Mouse (Mus musculus): ENCODE measurements around the gene Tnni3k. TPM values are rescaled to one million over a fixed set of nuclear protein-coding genes. Genes with fewer than 3 reads are reported as not detected.

Tnni3k gene
- polyA plus RNA-seq, 1 experiment from 2014 or later = 0.10 TPM

GRCm38 (mm10) chr3:154817732-154818131 lies 237.5 kb downstream of the Tnni3k start:
- H3K27ac ChIP-seq (replicated peaks) = peak overlapping the region; percentile 85

GRCm38 (mm10) chr3:154816801-154817625 lies 238.2 kb downstream of the Tnni3k start:
- Histone ChIP-seq H3K27me3 (no peaks in the 10 kb centered on the region), H3K9me3 (no peaks in the 10 kb centered on the region), H3K4me1 (peaks cover 28% of the 10 kb centered on the region), H3K36me3 (no peaks in the 10 kb centered on the region), H3K9ac (replicated peaks) (peak overlapping the region; percentile 26; the same call in 1 of the 2 replicates), H3K27ac (replicated peaks) (peak overlapping the region; percentile 85), H3K4me2 (replicated peaks) (peak overlapping the region; percentile 51), H3K4me3 (peak overlapping the region; percentile 32)
- 5% methylated on average over 19 of the region's 19 CpGs for WGBS
- peak; percentile 94 for ATAC-seq (replicated peaks)

More at GRCm38 (mm10) chr3:154817732-154818131, 237.5 kb downstream of the Tnni3k start:
- Histone ChIP-seq H3K36me3 (no peaks in the 10 kb centered on the region), H3K9ac (replicated peaks) (peak overlapping the region; percentile 26; the same call in 1 of the 2 replicates), H3K27me3 (no peaks in the 10 kb centered on the region), H3K4me1 (peaks cover 28% of the 10 kb centered on the region), H3K4me2 (replicated peaks) (peak overlapping the region; percentile 51), H3K4me3 (peak overlapping the region; percentile 32), H3K9me3 (no peaks in the 10 kb centered on the region)
- 5% methylated on average over 7 of the region's 7 CpGs for WGBS
- peak; percentile 49 for ATAC-seq (replicated peaks)

- peak; percentile 40 for ATAC-seq (replicated peaks)
Measured at GRCm38 (mm10) chr3:154816231-154816630, 239.0 kb downstream of the Tnni3k start.

GRCm38 (mm10) chr3:154815606-154816005 lies 239.6 kb downstream of the Tnni3k start:
- H3K27ac ChIP-seq (replicated peaks) = peak overlapping the region; percentile 85
- peaks cover 38% of the 10 kb centered on the region for H3K4me1 ChIP-seq
- H3K9me3 ChIP-seq = no peaks in the 10 kb centered on the region
- WGBS = 63% methylated on average over 2 of the region's 2 CpGs
- H3K27me3 ChIP-seq = no peaks in the 10 kb centered on the region
- no peak overlapping the region for H3K9ac ChIP-seq (replicated peaks)
- H3K4me2 ChIP-seq (replicated peaks) = no peak overlapping the region
- H3K36me3 ChIP-seq = no peaks in the 10 kb centered on the region
- ATAC-seq (replicated peaks) = no peak
- H3K4me3 ChIP-seq = no peak overlapping the region

More at GRCm38 (mm10) chr3:154816231-154816630, 239.0 kb downstream of the Tnni3k start:
- Histone ChIP-seq H3K27ac (replicated peaks) (peak overlapping the region; percentile 85), H3K4me2 (replicated peaks) (no peak overlapping the region), H3K4me3 (no peak overlapping the region), H3K4me1 (peaks cover 33% of the 10 kb centered on the region), H3K27me3 (no peaks in the 10 kb centered on the region), H3K9me3 (no peaks in the 10 kb centered on the region), H3K9ac (replicated peaks) (no peak overlapping the region), H3K36me3 (no peaks in the 10 kb centered on the region)
- 41% methylated on average over 3 of the region's 3 CpGs for WGBS

- Histone ChIP-seq H3K9me3 (no peaks in the 10 kb centered on the region), H3K36me3 (no peaks in the 10 kb centered on the region), H3K4me2 (replicated peaks) (no peak overlapping the region), H3K4me3 (no peak overlapping the region), H3K4me1 (peaks cover 39% of the 10 kb centered on the region), H3K27ac (replicated peaks) (no peak overlapping the region), H3K27me3 (no peaks in the 10 kb centered on the region), H3K9ac (replicated peaks) (no peak overlapping the region)
- ATAC-seq (replicated peaks) = no peak
- 61% methylated on average over 1 of the region's 1 CpGs for WGBS
Measured at GRCm38 (mm10) chr3:154812893-154813292, 242.3 kb downstream of the Tnni3k start.

GRCm38 (mm10) chr3:154811833-154812232 lies 243.4 kb downstream of the Tnni3k start:
- no peak overlapping the region for H3K4me2 ChIP-seq (replicated peaks)
- no peaks in the 10 kb centered on the region for H3K27me3 ChIP-seq
- no peak overlapping the region for H3K9ac ChIP-seq (replicated peaks)
- 68% methylated on average over 9 of the region's 9 CpGs for WGBS
- H3K9me3 ChIP-seq = no peaks in the 10 kb centered on the region
- no peaks in the 10 kb centered on the region for H3K36me3 ChIP-seq
- H3K27ac ChIP-seq (replicated peaks) = no peak overlapping the region
- peaks cover 32% of the 10 kb centered on the region for H3K4me1 ChIP-seq
- no peak for ATAC-seq (replicated peaks)
- H3K4me3 ChIP-seq = no peak overlapping the region

GRCm38 (mm10) chr3:154811281-154811680 lies 243.9 kb downstream of the Tnni3k start:
- Histone ChIP-seq H3K27me3 (no peaks in the 10 kb centered on the region), H3K9ac (replicated peaks) (no peak overlapping the region), H3K36me3 (no peaks in the 10 kb centered on the region), H3K4me1 (peaks cover 33% of the 10 kb centered on the region), H3K4me3 (no peak overlapping the region), H3K4me2 (replicated peaks) (no peak overlapping the region), H3K9me3 (no peaks in the 10 kb centered on the region), H3K27ac (replicated peaks) (peak overlapping the region; percentile 65)
- ATAC-seq (replicated peaks) = peak; percentile 29; the same call in 1 of the 2 replicates
- 27% methylated on average over 9 of the region's 9 CpGs for WGBS

GRCm38 (mm10) chr3:154810273-154810870 lies 244.8 kb downstream of the Tnni3k start:
- no peak for ATAC-seq (replicated peaks)
- H3K9me3 ChIP-seq = no peaks in the 10 kb centered on the region
- H3K27ac ChIP-seq (replicated peaks) = 0 out of 2 replicates have a peak overlapping the region, but pooled peaks have one; percentile 65
- no peak overlapping the region for H3K4me3 ChIP-seq
- peaks cover 27% of the 10 kb centered on the region for H3K4me1 ChIP-seq
- WGBS = 70% methylated on average over 7 of the region's 7 CpGs
- H3K36me3 ChIP-seq = no peaks in the 10 kb centered on the region
- no peak overlapping the region for H3K9ac ChIP-seq (replicated peaks)
- no peak overlapping the region for H3K4me2 ChIP-seq (replicated peaks)
- no peaks in the 10 kb centered on the region for H3K27me3 ChIP-seq

- no peaks in the 10 kb centered on the region for H3K27me3 ChIP-seq
- H3K36me3 ChIP-seq = no peaks in the 10 kb centered on the region
- no peak overlapping the region for H3K9ac ChIP-seq (replicated peaks)
- peak overlapping the region; percentile 23 for H3K27ac ChIP-seq (replicated peaks)
- peak; percentile 82 for ATAC-seq (replicated peaks)
- 28% methylated on average over 7 of the region's 7 CpGs for WGBS
- no peak overlapping the region for H3K4me2 ChIP-seq (replicated peaks)
- no peak overlapping the region for H3K4me3 ChIP-seq
- peaks cover 25% of the 10 kb centered on the region for H3K4me1 ChIP-seq
- H3K9me3 ChIP-seq = no peaks in the 10 kb centered on the region
Measured at GRCm38 (mm10) chr3:154806626-154807025, 248.6 kb downstream of the Tnni3k start.

- no peaks in the 10 kb centered on the region for H3K9me3 ChIP-seq
- peaks cover 15% of the 10 kb centered on the region for H3K4me1 ChIP-seq
- H3K36me3 ChIP-seq = no peaks in the 10 kb centered on the region
- 0 out of 2 replicates have a peak overlapping the region, but pooled peaks have one; percentile 52 for H3K27ac ChIP-seq (replicated peaks)
- H3K9ac ChIP-seq (replicated peaks) = no peak overlapping the region
- no peak overlapping the region for H3K4me3 ChIP-seq
- WGBS = 38% methylated on average over 8 of the region's 8 CpGs
- peak overlapping the region; percentile 14; the same call in 1 of the 2 replicates for H3K4me2 ChIP-seq (replicated peaks)
- peak; percentile 31; the same call in 1 of the 2 replicates for ATAC-seq (replicated peaks)
- H3K27me3 ChIP-seq = no peaks in the 10 kb centered on the region
Measured at GRCm38 (mm10) chr3:154800888-154801429, 254.2 kb downstream of the Tnni3k start.

- Histone ChIP-seq H3K4me2 (replicated peaks) (peak overlapping the region; percentile 14; the same call in 1 of the 2 replicates), H3K27me3 (no peaks in the 10 kb centered on the region), H3K4me3 (no peak overlapping the region), H3K9me3 (no peaks in the 10 kb centered on the region), H3K36me3 (no peaks in the 10 kb centered on the region), H3K27ac (replicated peaks) (peak overlapping the region; percentile 52), H3K4me1 (peaks cover 15% of the 10 kb centered on the region), H3K9ac (replicated peaks) (no peak overlapping the region)
- peak; percentile 33; the same call in 1 of the 2 replicates for ATAC-seq (replicated peaks)
- 29% methylated on average over 8 of the region's 8 CpGs for WGBS
Measured at GRCm38 (mm10) chr3:154800454-154800853, 254.8 kb downstream of the Tnni3k start.

- no peak for ATAC-seq (replicated peaks)
- Histone ChIP-seq H3K36me3 (no peaks in the 10 kb centered on the region), H3K9ac (replicated peaks) (no peak overlapping the region), H3K27ac (replicated peaks) (no peak overlapping the region), H3K27me3 (no peaks in the 10 kb centered on the region), H3K4me3 (no peak overlapping the region), H3K4me1 (peaks cover 15% of the 10 kb centered on the region), H3K4me2 (replicated peaks) (no peak overlapping the region), H3K9me3 (no peaks in the 10 kb centered on the region)
- WGBS = 68% methylated on average over 4 of the region's 4 CpGs
Measured at GRCm38 (mm10) chr3:154798806-154799205, 256.4 kb downstream of the Tnni3k start.
